Comparison of ENCODE assay signal across 8 mouse cellular contexts in genomic region chr3:89259076-89259475, GRCm38 (mm10). TPM values are rescaled to one million over a fixed set of nuclear protein-coding genes. Genes with fewer than 3 reads are reported as not detected.
DNase-seq lines count a peak whose midpoint lies in the region; ATAC-seq and TF ChIP-seq lines count a peak whose summit lies in the region.

Dpm3 (plus strand) TSS chr3:89259358.

- intact Hi-C loops in left cerebral cortex, postnatal 25 days (cut with DNase I), result loop anchor here (5.0 kb wide), 1 partner anchor 38 kb away; no protein-coding TSS in a partner anchor

- H3K9me3 ChIP-seq in neural tube, embryonic 11.5 days (ENCODE audit: control insufficient read depth, low read length), result no peaks in the 10 kb centered on the region
- H3K9me3 ChIP-seq in heart, embryonic 14.5 days (ENCODE audit: control insufficient read depth, low read length), result no peaks in the 10 kb centered on the region
- H3K9me3 ChIP-seq in neural tube, embryonic 12.5 days, result no peaks in the 10 kb centered on the region

- no peak for ATAC-seq in neural tube, embryonic 11.5 days (ENCODE audit: insufficient read depth, low FRiP score, low TSS enrichment)
- ATAC-seq in heart, embryonic 14.5 days (ENCODE audit: insufficient number of reproducible peaks, insufficient read depth, low FRiP score, low read depth), result no peak
- ATAC-seq in neural tube, embryonic 12.5 days (ENCODE audit: low FRiP score, low read depth), result no peak

- no peak for DNase-seq in neural tube, embryonic 11.5 days (ENCODE audit: low spot score)
- DNase-seq in neural tube, embryonic 10.5 days (ENCODE audit: extremely low spot score, low spot score), result no peak
- peak in 1 of 2 experiments; percentile 61 for DNase-seq in left cerebral cortex, postnatal 25 days (ENCODE audit: low spot score in 2 of 2)
- no peak for DNase-seq in embryo, embryonic 11 days
- DNase-seq in embryo, embryonic 10 days (ENCODE audit: low spot score), result no peak

- H3K4me2 ChIP-seq in neural tube, embryonic 11.5 days (ENCODE audit: low read depth), result no peak within 1 kb of the TSS
- no peak within 1 kb of the TSS for H3K4me2 ChIP-seq in heart, embryonic 14.5 days (ENCODE audit: low read length)
- H3K4me2 ChIP-seq in neural tube, embryonic 12.5 days (replicated peaks), result no peak within 1 kb of the TSS

- H3K4me1 ChIP-seq in neural tube, embryonic 11.5 days (ENCODE audit: control insufficient read depth, insufficient read depth, low read length), result no peaks in the 10 kb centered on the region
- H3K4me1 ChIP-seq in cortical plate, adult 2 months (ENCODE audit: control insufficient read depth, insufficient read depth, low read length), result peaks cover 10% of the 10 kb centered on the region
- no peaks in the 10 kb centered on the region; a peak in 1 of 4 replicates for H3K4me1 ChIP-seq in heart, embryonic 14.5 days (ENCODE audit: control insufficient read depth in 2 of 2, insufficient read depth in 2 of 2, low read length in 2 of 2)
- H3K4me1 ChIP-seq in neural tube, embryonic 12.5 days, result no peaks in the 10 kb centered on the region

- TF ChIP-seq POLR2A in cortical plate, adult 2 months (IDR thresholded peaks at IDR 0.05; ENCODE audit: extremely low read depth, insufficient read depth, low read length), result 0 out of 2 replicates have a peak, but pooled peaks have one; percentile 20

- no peaks in the 10 kb centered on the region for H3K27me3 ChIP-seq in neural tube, embryonic 11.5 days (ENCODE audit: control insufficient read depth, insufficient read depth, low read length)
- no peaks in the 10 kb centered on the region for H3K27me3 ChIP-seq in heart, embryonic 14.5 days (ENCODE audit: control insufficient read depth, insufficient read depth, low read length)
- no peaks in the 10 kb centered on the region for H3K27me3 ChIP-seq in neural tube, embryonic 12.5 days (replicated peaks)

- no peak within 1 kb of the TSS for H3K4me3 ChIP-seq in neural tube, embryonic 11.5 days (ENCODE audit: low read depth, low read length)
- H3K4me3 ChIP-seq in cortical plate, adult 2 months (ENCODE audit: insufficient read depth, low read length), result no peak within 1 kb of the TSS
- no peak within 1 kb of the TSS for H3K4me3 ChIP-seq in heart, embryonic 14.5 days (ENCODE audit: control insufficient read depth in 1 of 2, insufficient read depth in 1 of 2, low read depth in 1 of 2, low read length in 2 of 2)
- H3K4me3 ChIP-seq in neural tube, embryonic 12.5 days, result no peak within 1 kb of the TSS

- no peak for TF ChIP-seq CTCF in cortical plate, adult 2 months (IDR thresholded peaks at IDR 0.05; ENCODE audit: extremely low read depth, insufficient read depth, low read length)

- H3K27ac ChIP-seq in neural tube, embryonic 11.5 days (ENCODE audit: low read depth, low read length), result no peak within 1 kb of the TSS
- H3K27ac ChIP-seq in cortical plate, adult 2 months (ENCODE audit: insufficient read depth, low read length), result no peak within 1 kb of the TSS
- no peak within 1 kb of the TSS for H3K27ac ChIP-seq in heart, embryonic 14.5 days (replicated peaks in 1 of 2; ENCODE audit: control insufficient read depth in 1 of 2, insufficient read depth in 1 of 2, low read depth in 2 of 2, low read length in 2 of 2)
- H3K27ac ChIP-seq in neural tube, embryonic 12.5 days, result no peak within 1 kb of the TSS

- H3K9ac ChIP-seq in neural tube, embryonic 11.5 days (ENCODE audit: low read length), result no peak within 1 kb of the TSS
- no peak within 1 kb of the TSS for H3K9ac ChIP-seq in heart, embryonic 14.5 days (ENCODE audit: low read length)
- no peak within 1 kb of the TSS for H3K9ac ChIP-seq in neural tube, embryonic 12.5 days

- 46% methylated on average over 7 of the region's 7 CpGs for WGBS in neural tube, embryonic 11.5 days
- 47% methylated on average over 7 of the region's 7 CpGs for WGBS in heart, embryonic 14.5 days
- WGBS in neural tube, embryonic 12.5 days, result 52% methylated on average over 7 of the region's 7 CpGs

- no peaks in the 10 kb centered on the region for H3K36me3 ChIP-seq in neural tube, embryonic 11.5 days (ENCODE audit: control insufficient read depth, insufficient read depth, low read length)
- H3K36me3 ChIP-seq in heart, embryonic 14.5 days (ENCODE audit: control insufficient read depth, insufficient read depth, low read length), result no peaks in the 10 kb centered on the region
- no peaks in the 10 kb centered on the region for H3K36me3 ChIP-seq in neural tube, embryonic 12.5 days

RNA-seq across cellular contexts. Expression of gene Dpm3, which starts in this region (rescaled TPM):
- polyA plus RNA-seq in neural tube, embryonic 11.5 days (2014; fragmentation: Nextera tagmentation; extraction: Ambion mirVana), result 86.1 and 88.5 TPM in 2 replicates
- 150 and 156 TPM in 2 replicates for polyA plus RNA-seq in cortical plate, adult 2 months (2012; rRNA removed)
- 92.9 and 97.9 TPM in 2 replicates for polyA plus RNA-seq in heart, embryonic 14.5 days (2014; fragmentation: Nextera tagmentation; extraction: Ambion mirVana)
- 10 to 100 TPM; 47.8 to 48.1 TPM for total RNA-seq in left cerebral cortex, postnatal 25 days (2021)
- 76.4 and 83.4 TPM in 2 replicates for polyA plus RNA-seq in neural tube, embryonic 12.5 days (2016; fragmentation: Nextera tagmentation; extraction: Ambion mirVana)
